Mouse (Mus musculus): ENCODE measurements around the gene Golgb1.

DNA sequence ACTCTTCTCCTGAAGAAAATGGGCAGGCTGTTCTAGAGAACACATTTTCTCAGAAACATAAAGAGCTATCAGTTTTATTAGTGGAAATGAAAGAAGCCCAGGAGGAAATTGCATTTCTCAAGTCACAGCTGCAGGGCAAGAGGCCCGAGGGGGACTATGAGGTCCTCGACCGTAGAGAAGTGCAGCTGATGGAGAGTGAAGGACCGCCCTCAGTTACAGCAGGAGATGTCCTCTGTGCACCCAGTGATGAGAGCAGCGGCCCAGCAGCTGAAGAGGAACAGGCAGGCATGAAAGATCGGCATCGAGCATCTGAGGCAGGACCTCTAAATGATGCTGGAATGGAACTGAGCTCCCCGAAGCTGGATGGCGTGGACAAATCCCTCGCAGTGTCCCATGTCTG, 37.0 kb downstream of the Golgb1 start:
- TF ChIP-seq ZC3H11A (IDR thresholded peaks at IDR 0.05; ENCODE audit: borderline replicate concordance, low read depth, low read length) (no peak), CHD2 (IDR thresholded peaks at IDR 0.05; ENCODE audit: low read depth, low read length) (no peak), HCFC1 (IDR thresholded peaks at IDR 0.05; ENCODE audit: borderline replicate concordance, insufficient read depth, low read length) (no peak)
